Mouse (Mus musculus) spleen, adult 2 months (tissue): ENCODE data around the gene Gm973.

Experiments
- CTCF ChIP-seq: fragments of 200-500 bp; IDR thresholded peaks from 2 replicates; pipeline ENCODE4 v1.5.1; 2011; ENCODE audit warnings: mild to moderate bottlenecking, inconsistent platforms; ENCODE audit not compliant: insufficient read depth, insufficient read length, insufficient replicate concordance; ENCODE audit errors: extremely low read depth
- POLR2A ChIP-seq: fragments of 200-500 bp; IDR thresholded peaks from 2 replicates; pipeline ENCODE4 v1.6.1; 2011; ENCODE audit warnings: low read depth, low read length, inconsistent platforms

DNA sequence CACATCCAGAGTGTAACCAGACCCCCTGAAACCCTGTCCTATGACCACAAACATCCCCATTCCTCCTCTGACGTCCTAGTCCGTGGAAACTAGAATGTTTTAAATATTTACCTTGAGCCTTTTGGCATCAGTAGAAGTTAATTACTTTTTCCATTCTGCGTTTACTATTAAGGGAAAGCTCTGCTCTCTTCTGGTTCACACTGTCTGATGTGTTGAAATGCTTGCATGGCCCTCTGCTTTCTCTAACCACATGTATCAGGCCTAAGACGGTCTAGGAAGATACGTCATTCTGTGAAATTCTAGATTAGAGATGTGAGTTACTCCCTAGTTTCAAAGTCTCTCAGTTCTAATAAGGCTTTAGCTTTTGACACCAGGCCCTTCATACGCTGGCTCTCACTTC is 11.2 kb downstream of the Gm973 start:
- TF ChIP-seq CTCF (no peak), POLR2A (no peak)
